Mouse (Mus musculus): Measurements from ENCODE around the gene Ampd3. TPM values are rescaled to one million over a fixed set of nuclear protein-coding genes. Genes with fewer than 3 reads are reported as not detected.
A peak's percentile ranks its signal among the peaks of the same experiment; 100 is the strongest.

The Ampd3 gene
- polyA plus RNA-seq, 1 experiment from 2014 or later, result 2.2 TPM

- Histone ChIP-seq H3K9ac (replicated peaks) (no peak overlapping the region), H3K27me3 (no peaks in the 10 kb centered on the region), H3K4me3 (no peak overlapping the region), H3K4me1 (no peaks in the 10 kb centered on the region), H3K27ac (replicated peaks) (no peak overlapping the region), H3K4me2 (replicated peaks) (no peak overlapping the region), H3K36me3 (no peaks in the 10 kb centered on the region), H3K9me3 (no peaks in the 10 kb centered on the region)
- ATAC-seq (ENCODE audit: low FRiP score, low read depth), result no peak
- WGBS, result 75% methylated on average over 8 of the region's 8 CpGs
Observed at GRCm38 (mm10) chr7:110784965-110785364, 17.0 kb downstream of the Ampd3 start.

GRCm38 (mm10) chr7:110785741-110786146 is 17.7 kb downstream of the Ampd3 start:
- Histone ChIP-seq H3K4me3 (no peak overlapping the region), H3K27me3 (no peaks in the 10 kb centered on the region), H3K4me1 (no peaks in the 10 kb centered on the region), H3K4me2 (replicated peaks) (no peak overlapping the region), H3K9ac (replicated peaks) (no peak overlapping the region), H3K36me3 (no peaks in the 10 kb centered on the region), H3K27ac (replicated peaks) (no peak overlapping the region), H3K9me3 (no peaks in the 10 kb centered on the region)
- ATAC-seq (ENCODE audit: low FRiP score, low read depth), result no peak
- 68% methylated on average over 3 of the region's 3 CpGs for WGBS

GRCm38 (mm10) chr7:110787310-110787709 is 19.3 kb downstream of the Ampd3 start:
- Histone ChIP-seq H3K4me1 (no peaks in the 10 kb centered on the region), H3K9ac (replicated peaks) (no peak overlapping the region), H3K4me2 (replicated peaks) (no peak overlapping the region), H3K27ac (replicated peaks) (no peak overlapping the region), H3K27me3 (no peaks in the 10 kb centered on the region), H3K9me3 (no peaks in the 10 kb centered on the region), H3K36me3 (no peaks in the 10 kb centered on the region), H3K4me3 (no peak overlapping the region)
- WGBS, result 77% methylated on average over 6 of the region's 6 CpGs
- no peak for ATAC-seq (ENCODE audit: low FRiP score, low read depth)

GRCm38 (mm10) chr7:110790878-110791277 is 22.9 kb downstream of the Ampd3 start:
- H3K27me3 ChIP-seq, result no peaks in the 10 kb centered on the region
- no peak overlapping the region for H3K4me3 ChIP-seq
- no peak overlapping the region for H3K4me2 ChIP-seq (replicated peaks)
- no peaks in the 10 kb centered on the region for H3K9me3 ChIP-seq
- no peaks in the 10 kb centered on the region for H3K36me3 ChIP-seq
- no peak overlapping the region for H3K27ac ChIP-seq (replicated peaks)
- ATAC-seq (ENCODE audit: low FRiP score, low read depth), result no peak
- no peaks in the 10 kb centered on the region for H3K4me1 ChIP-seq
- no peak overlapping the region for H3K9ac ChIP-seq (replicated peaks)
- 90% methylated on average over 8 of the region's 8 CpGs for WGBS

- Histone ChIP-seq H3K4me3 (no peak overlapping the region), H3K9me3 (no peaks in the 10 kb centered on the region), H3K4me2 (replicated peaks) (no peak overlapping the region), H3K27ac (replicated peaks) (no peak overlapping the region), H3K36me3 (no peaks in the 10 kb centered on the region), H3K4me1 (no peaks in the 10 kb centered on the region), H3K9ac (replicated peaks) (no peak overlapping the region), H3K27me3 (no peaks in the 10 kb centered on the region)
- no peak for ATAC-seq (ENCODE audit: low FRiP score, low read depth)
- 94% methylated on average over 5 of the region's 5 CpGs for WGBS
Observed at GRCm38 (mm10) chr7:110792201-110792600, 24.2 kb downstream of the Ampd3 start.

- Histone ChIP-seq H3K27me3 (no peaks in the 10 kb centered on the region), H3K9me3 (no peaks in the 10 kb centered on the region), H3K9ac (replicated peaks) (no peak overlapping the region), H3K4me2 (replicated peaks) (no peak overlapping the region), H3K4me3 (no peak overlapping the region), H3K36me3 (no peaks in the 10 kb centered on the region), H3K27ac (replicated peaks) (no peak overlapping the region), H3K4me1 (no peaks in the 10 kb centered on the region)
- WGBS, result 87% methylated on average over 2 of the region's 2 CpGs
- no peak for ATAC-seq (ENCODE audit: low FRiP score, low read depth)
Observed at GRCm38 (mm10) chr7:110792834-110793233, 24.8 kb downstream of the Ampd3 start.

GRCm38 (mm10) chr7:110794722-110795121 is 26.7 kb downstream of the Ampd3 start:
- 78% methylated on average over 4 of the region's 4 CpGs for WGBS
- H3K36me3 ChIP-seq, result no peaks in the 10 kb centered on the region

GRCm38 (mm10) chr7:110796367-110797051 is 28.5 kb downstream of the Ampd3 start:
- H3K9me3 ChIP-seq, result no peaks in the 10 kb centered on the region

More at GRCm38 (mm10) chr7:110794722-110795121, 26.7 kb downstream of the Ampd3 start:
- H3K4me1 ChIP-seq, result no peaks in the 10 kb centered on the region
- ATAC-seq (ENCODE audit: low FRiP score, low read depth), result no peak
- no peak overlapping the region for H3K27ac ChIP-seq (replicated peaks)
- no peak overlapping the region for H3K4me2 ChIP-seq (replicated peaks)
- no peaks in the 10 kb centered on the region for H3K9me3 ChIP-seq
- H3K9ac ChIP-seq (replicated peaks), result no peak overlapping the region
- no peaks in the 10 kb centered on the region for H3K27me3 ChIP-seq
- H3K4me3 ChIP-seq, result no peak overlapping the region

GRCm38 (mm10) chr7:110797722-110798409 is 29.9 kb downstream of the Ampd3 start:
- no peaks in the 10 kb centered on the region for H3K27me3 ChIP-seq
- ATAC-seq (ENCODE audit: low FRiP score, low read depth), result no peak

More at GRCm38 (mm10) chr7:110796367-110797051, 28.5 kb downstream of the Ampd3 start:
- Histone ChIP-seq H3K4me2 (replicated peaks) (no peak overlapping the region), H3K4me1 (no peaks in the 10 kb centered on the region), H3K9ac (replicated peaks) (no peak overlapping the region), H3K4me3 (no peak overlapping the region), H3K27me3 (no peaks in the 10 kb centered on the region), H3K27ac (replicated peaks) (no peak overlapping the region), H3K36me3 (no peaks in the 10 kb centered on the region)
- ATAC-seq (ENCODE audit: low FRiP score, low read depth), result no peak
- WGBS, result 85% methylated on average over 12 of the region's 12 CpGs

GRCm38 (mm10) chr7:110801028-110801427 is 33.0 kb downstream of the Ampd3 start:
- ATAC-seq (ENCODE audit: low FRiP score, low read depth), result peak; percentile 58; the same call in 1 of the 2 replicates
- WGBS, result under 1% methylated on average over 4 of the region's 4 CpGs
- H3K27me3 ChIP-seq, result no peaks in the 10 kb centered on the region

More at GRCm38 (mm10) chr7:110797722-110798409, 29.9 kb downstream of the Ampd3 start:
- WGBS, result 86% methylated on average over 11 of the region's 11 CpGs
- Histone ChIP-seq H3K36me3 (no peaks in the 10 kb centered on the region), H3K4me1 (no peaks in the 10 kb centered on the region), H3K9ac (replicated peaks) (no peak overlapping the region), H3K4me2 (replicated peaks) (no peak overlapping the region), H3K9me3 (no peaks in the 10 kb centered on the region), H3K4me3 (no peak overlapping the region), H3K27ac (replicated peaks) (no peak overlapping the region)

GRCm38 (mm10) chr7:110803131-110803530 is 35.1 kb downstream of the Ampd3 start:
- no peak overlapping the region for H3K27ac ChIP-seq (replicated peaks)
- H3K9ac ChIP-seq (replicated peaks), result no peak overlapping the region
- WGBS, result 96% methylated on average over 10 of the region's 10 CpGs
- no peaks in the 10 kb centered on the region for H3K4me1 ChIP-seq
- no peaks in the 10 kb centered on the region for H3K36me3 ChIP-seq
- no peak for ATAC-seq (ENCODE audit: low FRiP score, low read depth)
- H3K27me3 ChIP-seq, result no peaks in the 10 kb centered on the region
- H3K4me3 ChIP-seq, result no peak overlapping the region
- H3K9me3 ChIP-seq, result no peaks in the 10 kb centered on the region
- no peak overlapping the region for H3K4me2 ChIP-seq (replicated peaks)

More at GRCm38 (mm10) chr7:110801028-110801427, 33.0 kb downstream of the Ampd3 start:
- Histone ChIP-seq H3K4me3 (no peak overlapping the region), H3K27ac (replicated peaks) (no peak overlapping the region), H3K9ac (replicated peaks) (no peak overlapping the region), H3K4me1 (no peaks in the 10 kb centered on the region), H3K4me2 (replicated peaks) (no peak overlapping the region), H3K36me3 (no peaks in the 10 kb centered on the region), H3K9me3 (no peaks in the 10 kb centered on the region)

GRCm38 (mm10) chr7:110804266-110804665 is 36.3 kb downstream of the Ampd3 start:
- Histone ChIP-seq H3K36me3 (no peaks in the 10 kb centered on the region), H3K27me3 (no peaks in the 10 kb centered on the region), H3K4me3 (no peak overlapping the region), H3K9ac (replicated peaks) (no peak overlapping the region), H3K9me3 (no peaks in the 10 kb centered on the region), H3K4me1 (no peaks in the 10 kb centered on the region), H3K27ac (replicated peaks) (no peak overlapping the region), H3K4me2 (replicated peaks) (no peak overlapping the region)
- WGBS, result 87% methylated on average over 3 of the region's 3 CpGs
- no peak for ATAC-seq (ENCODE audit: low FRiP score, low read depth)
